Mouse (Mus musculus) stomach, embryonic 15.5 days (tissue): ENCODE measurements around the gene Zpbp2. TPM values are rescaled to one million over a fixed set of nuclear protein-coding genes. Genes with fewer than 3 reads are reported as not detected.

Experiments
- ATAC-seq: fragments of 200-750 bp; cut with Nextera tagmentation; 2 replicates; pipeline ENCODE4 v1.8.0; 2017; ENCODE audit warnings: low read depth, moderate number of reproducible peaks, moderate TSS enrichment; ENCODE audit not compliant: insufficient read depth, low FRiP score
- H3K27ac ChIP-seq: fragments of 300-500 bp; sonication (generic); 2 replicates; pipeline ENCODE4 v1.5.1; 2015; ENCODE audit warnings: mild to moderate bottlenecking, inconsistent platforms
- H3K27me3 ChIP-seq: fragments of 300-500 bp; sonication (generic); replicated peaks from 2 replicates; pipeline ENCODE4 v1.6.1; 2015; ENCODE audit warnings: inconsistent platforms
- H3K36me3 ChIP-seq: fragments of 300-500 bp; sonication (generic); 2 replicates; pipeline ENCODE4 v1.6.1; 2015; ENCODE audit warnings: inconsistent platforms
- H3K4me1 ChIP-seq: fragments of 300-500 bp; sonication (generic); 2 replicates; pipeline ENCODE4 v1.6.1; 2015; ENCODE audit warnings: inconsistent platforms
- H3K4me2 ChIP-seq: fragments of 300-500 bp; sonication (generic); 2 replicates; pipeline ENCODE4 v1.6.1; 2015; ENCODE audit warnings: mild to moderate bottlenecking, inconsistent platforms
- H3K4me3 ChIP-seq: fragments of 300-500 bp; sonication (generic); replicated peaks from 2 replicates; pipeline ENCODE4 v1.5.1; 2015; ENCODE audit warnings: inconsistent platforms
- H3K9ac ChIP-seq: fragments of 300-500 bp; sonication (generic); 2 replicates; pipeline ENCODE4 v1.6.1; 2015; ENCODE audit warnings: inconsistent platforms
- H3K9me3 ChIP-seq: fragments of 300-500 bp; sonication (generic); 2 replicates; pipeline ENCODE4 v1.6.1; 2016; ENCODE audit warnings: inconsistent platforms
- WGBS: fragments of 180-500 bp; shearing (Covaris S2); methylation state at CpG from one replicate; pipeline ENCODE4 v1.1.7; 2015; 5-methylcytosine and 5-hydroxymethylcytosine counted together
- polyA plus RNA-seq: library from polyadenylated mRNA; unstranded; fragments of >200 nt; fragmentation: Nextera tagmentation; extraction: Ambion mirVana; gene quantifications from 2 replicates; pipeline ENCODE4 v1.2.1, GENCODE M21; 2015

Zpbp2 gene
- 0.31 and 0.40 TPM in 2 replicates for polyA plus RNA-seq

GRCm38 (mm10) chr11:98550975-98551828 is at the start of gene Zpbp2:
Zpbp2 (plus strand) TSS chr11:98551097.
- Histone ChIP-seq H3K27me3 (peaks cover 30% of the 10 kb centered on the region), H3K4me2 (peak within 1 kb of the TSS; percentile 89), H3K4me1 (0 out of 2 replicates have a peak, but pooled peaks cover 4% of the 10 kb centered on the region), H3K27ac (peak within 1 kb of the TSS; percentile 74), H3K9ac (peak within 1 kb of the TSS; percentile 65; the same call in 1 of the 2 replicates), H3K9me3 (no peaks in the 10 kb centered on the region), H3K4me3 (peak within 1 kb of the TSS; percentile 92), H3K36me3 (no peaks in the 10 kb centered on the region)
- WGBS, result 1% methylated on average over 51 of the region's 51 CpGs
- peak; percentile 96 for ATAC-seq

- H3K36me3 ChIP-seq, result no peaks in the 10 kb centered on the region
- H3K9me3 ChIP-seq, result no peaks in the 10 kb centered on the region
- H3K4me1 ChIP-seq, result no peaks in the 10 kb centered on the region
- ATAC-seq, result no peak
- no peaks in the 10 kb centered on the region for H3K27me3 ChIP-seq
- H3K4me2 ChIP-seq, result no peak overlapping the region
- 36% methylated on average over 3 of the region's 3 CpGs for WGBS
- H3K9ac ChIP-seq, result no peak overlapping the region
- no peak overlapping the region for H3K4me3 ChIP-seq
- no peak overlapping the region for H3K27ac ChIP-seq
These were observed 46.0 kb upstream of the Zpbp2 start for GRCm38 (mm10) chr11:98504926-98505325.

GRCm38 (mm10) chr11:98509434-98509833 is 41.5 kb upstream of the Zpbp2 start:
- H3K4me2 ChIP-seq, result no peak overlapping the region
- no peak overlapping the region for H3K4me3 ChIP-seq
- 77% methylated on average over 7 of the region's 7 CpGs for WGBS

GRCm38 (mm10) chr11:98510125-98510524 is 40.8 kb upstream of the Zpbp2 start:
- Histone ChIP-seq H3K36me3 (no peaks in the 10 kb centered on the region), H3K27me3 (no peaks in the 10 kb centered on the region), H3K9ac (no peak overlapping the region), H3K4me2 (no peak overlapping the region), H3K4me1 (no peaks in the 10 kb centered on the region), H3K27ac (no peak overlapping the region), H3K4me3 (no peak overlapping the region), H3K9me3 (no peaks in the 10 kb centered on the region)
- 73% methylated on average over 8 of the region's 8 CpGs for WGBS
- no peak for ATAC-seq

More at GRCm38 (mm10) chr11:98509434-98509833, 41.5 kb upstream of the Zpbp2 start:
- Histone ChIP-seq H3K27me3 (no peaks in the 10 kb centered on the region), H3K36me3 (no peaks in the 10 kb centered on the region), H3K27ac (no peak overlapping the region), H3K4me1 (no peaks in the 10 kb centered on the region), H3K9ac (no peak overlapping the region), H3K9me3 (no peaks in the 10 kb centered on the region)
- ATAC-seq, result no peak

GRCm38 (mm10) chr11:98512881-98513280 is 38.0 kb upstream of the Zpbp2 start:
- ATAC-seq, result no peak
- WGBS, result 90% methylated on average over 13 of the region's 13 CpGs

GRCm38 (mm10) chr11:98513356-98513936 is 37.5 kb upstream of the Zpbp2 start:
- WGBS, result 78% methylated on average over 6 of the region's 6 CpGs
- H3K4me2 ChIP-seq, result no peak overlapping the region
- ATAC-seq, result no peak
- no peaks in the 10 kb centered on the region for H3K36me3 ChIP-seq
- no peak overlapping the region for H3K4me3 ChIP-seq
- no peak overlapping the region for H3K27ac ChIP-seq
- H3K9me3 ChIP-seq, result no peaks in the 10 kb centered on the region
- H3K27me3 ChIP-seq, result no peaks in the 10 kb centered on the region
- no peaks in the 10 kb centered on the region for H3K4me1 ChIP-seq
- H3K9ac ChIP-seq, result no peak overlapping the region

More at GRCm38 (mm10) chr11:98512881-98513280, 38.0 kb upstream of the Zpbp2 start:
- H3K9me3 ChIP-seq, result no peaks in the 10 kb centered on the region
- no peaks in the 10 kb centered on the region for H3K4me1 ChIP-seq
- H3K4me2 ChIP-seq, result no peak overlapping the region
- no peaks in the 10 kb centered on the region for H3K27me3 ChIP-seq
- no peak overlapping the region for H3K9ac ChIP-seq
- no peak overlapping the region for H3K27ac ChIP-seq
- H3K4me3 ChIP-seq, result no peak overlapping the region
- no peaks in the 10 kb centered on the region for H3K36me3 ChIP-seq

- H3K9ac ChIP-seq, result no peak overlapping the region
- H3K4me3 ChIP-seq, result no peak overlapping the region
- H3K27me3 ChIP-seq, result no peaks in the 10 kb centered on the region
- H3K36me3 ChIP-seq, result no peaks in the 10 kb centered on the region
- no peaks in the 10 kb centered on the region for H3K9me3 ChIP-seq
- no peak; the same call in 1 of the 2 replicates for ATAC-seq
- H3K4me1 ChIP-seq, result no peaks in the 10 kb centered on the region
- peak overlapping the region; percentile 32 for H3K27ac ChIP-seq
- H3K4me2 ChIP-seq, result no peak overlapping the region
- 23% methylated on average over 10 of the region's 10 CpGs for WGBS
These were observed 30.4 kb upstream of the Zpbp2 start for GRCm38 (mm10) chr11:98520468-98520867.

- ATAC-seq, result no peak
- H3K4me3 ChIP-seq, result no peak overlapping the region
- no peak overlapping the region for H3K4me2 ChIP-seq
- H3K4me1 ChIP-seq, result no peaks in the 10 kb centered on the region
- no peaks in the 10 kb centered on the region for H3K9me3 ChIP-seq
- no peak overlapping the region for H3K27ac ChIP-seq
- no peaks in the 10 kb centered on the region for H3K36me3 ChIP-seq
- no peak overlapping the region for H3K9ac ChIP-seq
- H3K27me3 ChIP-seq, result no peaks in the 10 kb centered on the region
- WGBS, result 50% methylated on average over 4 of the region's 4 CpGs
These were observed 25.8 kb upstream of the Zpbp2 start for GRCm38 (mm10) chr11:98525140-98525539.

GRCm38 (mm10) chr11:98526824-98527461 is 24.0 kb upstream of the Zpbp2 start:
- H3K36me3 ChIP-seq, result no peaks in the 10 kb centered on the region
- WGBS, result 71% methylated on average over 10 of the region's 10 CpGs
- H3K4me2 ChIP-seq, result no peak overlapping the region
- H3K9me3 ChIP-seq, result no peaks in the 10 kb centered on the region
- no peak overlapping the region for H3K27ac ChIP-seq
- H3K4me3 ChIP-seq, result no peak overlapping the region
- H3K9ac ChIP-seq, result no peak overlapping the region
- H3K4me1 ChIP-seq, result no peaks in the 10 kb centered on the region
- no peaks in the 10 kb centered on the region for H3K27me3 ChIP-seq
- ATAC-seq, result no peak

- Histone ChIP-seq H3K4me3 (no peak overlapping the region), H3K27me3 (peaks cover 4% of the 10 kb centered on the region; the same call in 1 of the 2 replicates), H3K9ac (no peak overlapping the region), H3K27ac (no peak overlapping the region), H3K4me1 (no peaks in the 10 kb centered on the region), H3K36me3 (no peaks in the 10 kb centered on the region), H3K9me3 (no peaks in the 10 kb centered on the region), H3K4me2 (no peak overlapping the region)
- no peak for ATAC-seq
These were observed 13.3 kb upstream of the Zpbp2 start for GRCm38 (mm10) chr11:98537480-98538034.

- H3K36me3 ChIP-seq, result no peaks in the 10 kb centered on the region
- H3K27ac ChIP-seq, result no peak overlapping the region
- H3K4me3 ChIP-seq, result no peak overlapping the region
- WGBS, result 80% methylated on average over 5 of the region's 5 CpGs
- peaks cover 14% of the 10 kb centered on the region; the same call in 1 of the 2 replicates for H3K27me3 ChIP-seq
- 0 out of 2 replicates have a peak, but pooled peaks cover 1% of the 10 kb centered on the region for H3K4me1 ChIP-seq
- H3K9me3 ChIP-seq, result no peaks in the 10 kb centered on the region
- no peak for ATAC-seq
- no peak overlapping the region for H3K9ac ChIP-seq
- no peak overlapping the region for H3K4me2 ChIP-seq
These were observed 10.6 kb upstream of the Zpbp2 start for GRCm38 (mm10) chr11:98540319-98540718.
